Mouse (Mus musculus) heart, embryonic 14.5 days (tissue): ENCODE data around the gene Gm21905. TPM values are rescaled to one million over a fixed set of nuclear protein-coding genes. Genes with fewer than 3 reads are reported as not detected.

ENCODE experiments used
- ATAC-seq: fragments of 200-750 bp; cut with Nextera tagmentation; 2 replicates; pipeline ENCODE4 v1.8.0; 2017; ENCODE audit warnings: low read depth, moderate TSS enrichment; ENCODE audit not compliant: insufficient number of reproducible peaks, insufficient read depth, low FRiP score
- H3K27ac ChIP-seq, 2 experiments: fragments of 200-500 bp in 1 of 2; fragments of 300-500 bp in 1 of 2; sonication (generic) in 1 of 2; replicated peaks in 1 of 2; 2 replicates each; pipeline ENCODE4 v1.5.1; 2012 to 2014; ENCODE audit warnings: low read depth in 2 of 2, low read length in 2 of 2, control low read depth in 1 of 2, mild to moderate bottlenecking in 1 of 2, mixed read lengths in 1 of 2; ENCODE audit not compliant: control insufficient read depth in 1 of 2, insufficient read depth in 1 of 2
- H3K27me3 ChIP-seq: fragments of 300-500 bp; sonication (generic); 2 replicates; pipeline ENCODE4 v1.6.1; 2014; ENCODE audit warnings: mild to moderate bottlenecking, low read length, control low read depth; ENCODE audit not compliant: control insufficient read depth, insufficient read depth
- H3K36me3 ChIP-seq: fragments of 300-500 bp; sonication (generic); 2 replicates; pipeline ENCODE4 v1.6.1; 2014; ENCODE audit warnings: mild to moderate bottlenecking, control low read depth, low read length, mixed read lengths; ENCODE audit not compliant: control insufficient read depth, insufficient read depth
- H3K4me1 ChIP-seq, 2 experiments: fragments of 200-500 bp in 1 of 2; fragments of 300-500 bp in 1 of 2; sonication (generic) in 1 of 2; 2 replicates each; pipeline ENCODE4 v1.6.1; 2012 to 2014; ENCODE audit warnings: low read length in 2 of 2, control low read depth in 1 of 2, mixed read lengths in 1 of 2; ENCODE audit not compliant: control insufficient read depth in 2 of 2, insufficient read depth in 2 of 2
- H3K4me2 ChIP-seq: fragments of 300-500 bp; sonication (generic); 2 replicates; pipeline ENCODE4 v1.6.1; 2014; ENCODE audit warnings: mild to moderate bottlenecking, low read length
- H3K4me3 ChIP-seq, 2 experiments: fragments of 200-500 bp in 1 of 2; fragments of 300-500 bp in 1 of 2; sonication (generic) in 1 of 2; 2 replicates each; pipeline ENCODE4 v1.5.1; 2012 to 2014; ENCODE audit warnings: low read length in 2 of 2, mild to moderate bottlenecking in 2 of 2, control low read depth in 1 of 2, low read depth in 1 of 2, moderate library complexity in 1 of 2; ENCODE audit not compliant: control insufficient read depth in 1 of 2, insufficient read depth in 1 of 2
- H3K9ac ChIP-seq: fragments of 300-500 bp; sonication (generic); 2 replicates; pipeline ENCODE4 v1.6.1; 2014; ENCODE audit warnings: mild to moderate bottlenecking, low read length
- H3K9me3 ChIP-seq: fragments of 300-500 bp; sonication (generic); 2 replicates; pipeline ENCODE4 v1.6.1; 2016; ENCODE audit warnings: low read length, control low read depth; ENCODE audit not compliant: control insufficient read depth
- WGBS: fragments of 180-500 bp; shearing (Covaris S2); extraction: QIAGEN DNeasy Blood & Tissue Kit; methylation state at CpG from one replicate; pipeline ENCODE4 v1.1.7; 2014; 5-methylcytosine and 5-hydroxymethylcytosine counted together
- polyA plus RNA-seq: library from polyadenylated mRNA; unstranded; fragments of >200 nt; fragmentation: Nextera tagmentation; extraction: Ambion mirVana; gene quantifications from 2 replicates; pipeline ENCODE4 v1.2.1, GENCODE M21; 2014

Gene Gm21905
- polyA plus RNA-seq, result not detected in 2 replicates

DNA sequence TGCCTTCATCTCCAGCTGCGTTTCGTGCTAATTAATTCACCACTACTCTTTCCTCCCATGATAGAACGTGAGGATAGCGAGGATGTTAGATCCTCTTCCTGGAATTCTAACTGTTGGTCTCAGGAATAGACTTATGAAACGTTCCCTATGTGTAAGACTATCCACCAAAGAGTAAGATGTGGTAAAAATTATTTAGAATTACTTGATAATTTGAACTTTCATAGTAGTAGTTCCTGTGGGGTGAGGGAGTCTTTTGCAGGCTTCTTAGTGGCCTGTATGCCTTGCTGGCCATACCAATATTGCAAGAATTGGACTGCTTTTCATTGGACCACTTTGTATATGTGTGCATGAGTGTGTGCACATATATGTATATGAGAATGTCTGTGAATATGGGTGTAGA lies at the start of gene Gm21905:
TSS of gene Gm21905 (minus strand) at position 101 of the 400 bp plus-strand sequence.
- 77% methylated on average over 5 of the region's 5 CpGs for WGBS
- Histone ChIP-seq H3K27me3 (no peaks in the 10 kb centered on the region), H3K36me3 (no peaks in the 10 kb centered on the region), H3K27ac (no peak within 1 kb of the TSS), H3K4me2 (no peak within 1 kb of the TSS), H3K9ac (no peak within 1 kb of the TSS), H3K9me3 (no peaks in the 10 kb centered on the region), H3K4me1 (no peaks in the 10 kb centered on the region), H3K4me3 (no peak within 1 kb of the TSS)
- no peak for ATAC-seq

- Histone ChIP-seq H3K4me2 (no peak overlapping the region), H3K4me1 (no peaks in the 10 kb centered on the region), H3K27me3 (no peaks in the 10 kb centered on the region), H3K9me3 (no peaks in the 10 kb centered on the region), H3K4me3 (no peak overlapping the region), H3K27ac (no peak overlapping the region), H3K9ac (no peak overlapping the region), H3K36me3 (no peaks in the 10 kb centered on the region)
- ATAC-seq, result no peak
These were observed 44.2 kb upstream of the Gm21905 start for GRCm38 (mm10) chr5:67990426-67990825.

DNA sequence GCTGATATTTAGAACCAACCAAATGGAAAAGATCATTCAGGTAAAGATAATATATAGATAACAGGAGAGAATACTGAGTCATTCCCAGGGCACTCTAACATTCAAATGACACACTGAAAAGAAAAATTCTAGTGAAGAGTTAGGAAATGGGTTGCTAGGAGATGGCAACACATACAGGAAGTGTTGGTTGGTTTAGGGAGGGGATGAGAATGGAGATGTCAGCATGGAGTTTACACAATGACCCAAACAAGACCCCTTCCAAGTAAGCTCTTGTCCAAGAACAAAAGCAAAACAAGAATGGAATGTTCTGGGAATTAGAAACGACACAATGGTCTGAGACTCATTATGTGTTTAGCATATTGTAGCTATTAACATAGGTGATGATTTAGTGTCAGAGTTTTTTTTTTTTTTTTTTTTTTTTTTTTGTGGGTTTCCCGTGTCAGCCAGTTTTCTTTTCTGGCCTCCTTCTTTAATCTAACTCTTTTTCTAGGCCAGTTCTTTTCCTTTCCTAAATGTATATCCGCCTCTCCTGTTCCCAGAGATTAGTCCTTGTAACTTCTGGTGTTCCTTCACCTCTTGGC lies 35.8 kb upstream of the Gm21905 start:
- no peak for ATAC-seq
- Histone ChIP-seq H3K27me3 (no peaks in the 10 kb centered on the region), H3K9ac (no peak overlapping the region), H3K36me3 (no peaks in the 10 kb centered on the region), H3K4me3 (no peak overlapping the region), H3K4me2 (no peak overlapping the region), H3K4me1 (no peaks in the 10 kb centered on the region), H3K9me3 (no peaks in the 10 kb centered on the region), H3K27ac (no peak overlapping the region)
- 58% methylated on average over 3 of the region's 3 CpGs for WGBS

GRCm38 (mm10) chr5:67969536-67969935 lies 23.3 kb upstream of the Gm21905 start:
- no peak overlapping the region for H3K9ac ChIP-seq
- no peaks in the 10 kb centered on the region for H3K9me3 ChIP-seq
- H3K4me3 ChIP-seq, result no peak overlapping the region
- no peak overlapping the region for H3K4me2 ChIP-seq
- no peaks in the 10 kb centered on the region for H3K36me3 ChIP-seq
- 71% methylated on average over 7 of the region's 7 CpGs for WGBS
- H3K4me1 ChIP-seq, result no peaks in the 10 kb centered on the region
- H3K27ac ChIP-seq, result no peak overlapping the region
- no peaks in the 10 kb centered on the region for H3K27me3 ChIP-seq
- no peak for ATAC-seq

DNA sequence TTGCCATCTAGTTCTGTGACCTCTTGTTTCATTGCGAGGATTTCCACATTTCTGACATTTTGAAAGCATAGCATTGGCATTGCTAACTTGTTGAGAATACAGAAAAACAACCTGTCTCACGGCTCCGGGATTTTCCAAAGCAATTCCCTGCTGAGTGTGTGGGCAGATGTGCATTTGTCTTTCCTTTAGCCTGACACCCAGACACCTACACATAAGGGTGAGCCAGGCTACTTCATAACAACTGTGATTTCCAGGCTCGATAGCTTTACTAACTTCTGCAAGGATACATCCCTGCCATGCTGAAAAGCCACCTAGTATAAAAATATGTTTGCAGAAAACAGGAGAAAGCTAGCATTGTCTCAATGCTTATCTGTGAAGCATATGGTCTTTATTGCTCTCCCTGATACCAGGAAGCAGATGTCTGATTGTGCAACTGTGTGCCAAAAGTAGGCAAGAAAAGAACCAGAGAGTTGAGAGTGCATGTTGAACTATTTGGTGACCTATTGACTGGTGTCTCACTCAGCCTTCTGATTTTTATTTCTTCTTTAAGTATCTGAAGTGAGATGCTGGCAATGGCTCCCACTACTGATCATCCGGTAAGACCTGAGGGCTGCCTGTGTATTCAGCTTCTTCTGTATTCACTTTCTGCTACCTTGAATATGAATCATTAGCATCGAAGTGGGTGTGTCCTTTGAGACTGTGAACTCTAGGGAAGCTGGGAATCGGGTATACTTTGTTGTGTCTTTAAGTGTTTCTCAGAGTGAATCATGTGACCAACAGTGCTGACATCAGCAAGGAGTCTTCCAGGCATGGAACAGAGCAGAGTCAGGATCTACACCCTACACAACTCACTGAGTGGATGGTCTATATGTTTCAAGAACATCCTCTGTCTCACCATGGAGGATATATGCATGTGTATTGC lies 15.7 kb upstream of the Gm21905 start:
- Histone ChIP-seq H3K9me3 (no peaks in the 10 kb centered on the region), H3K9ac (no peak overlapping the region), H3K27ac (no peak overlapping the region), H3K4me3 (no peak overlapping the region), H3K4me2 (no peak overlapping the region), H3K27me3 (no peaks in the 10 kb centered on the region), H3K36me3 (no peaks in the 10 kb centered on the region), H3K4me1 (no peaks in the 10 kb centered on the region)
- ATAC-seq, result no peak
- 78% methylated on average over 7 of the region's 7 CpGs for WGBS

DNA sequence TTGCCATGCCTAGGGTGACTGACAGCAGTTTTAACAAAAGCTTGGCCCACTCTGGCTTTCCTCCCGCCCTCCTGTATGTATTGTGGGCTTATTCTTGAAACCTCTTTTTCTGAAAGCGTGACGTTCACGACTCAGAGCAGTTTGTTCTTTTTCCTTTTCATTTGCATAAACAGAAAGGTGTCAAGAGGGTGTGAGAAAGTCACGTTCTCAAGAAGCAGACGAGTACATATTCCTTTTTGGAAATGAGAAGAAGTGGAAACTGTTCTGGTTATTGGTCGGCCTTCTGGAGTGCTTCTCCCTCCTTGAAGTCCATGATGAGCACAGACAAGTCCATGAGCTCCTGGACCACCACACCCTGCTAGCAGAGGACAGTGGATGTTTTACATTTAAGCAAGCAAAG lies 9.3 kb upstream of the Gm21905 start:
- no peaks in the 10 kb centered on the region for H3K27me3 ChIP-seq
- H3K9ac ChIP-seq, result no peak overlapping the region
- H3K4me3 ChIP-seq, result no peak overlapping the region
- H3K4me1 ChIP-seq, result no peaks in the 10 kb centered on the region
- no peak for ATAC-seq
- no peak overlapping the region for H3K4me2 ChIP-seq
- WGBS, result 77% methylated on average over 7 of the region's 7 CpGs
- no peaks in the 10 kb centered on the region for H3K36me3 ChIP-seq
- no peaks in the 10 kb centered on the region for H3K9me3 ChIP-seq
- H3K27ac ChIP-seq, result no peak overlapping the region

GRCm38 (mm10) chr5:67954097-67954496 lies 7.9 kb upstream of the Gm21905 start:
- H3K4me1 ChIP-seq, result no peaks in the 10 kb centered on the region
- H3K9me3 ChIP-seq, result no peaks in the 10 kb centered on the region
- H3K4me2 ChIP-seq, result no peak overlapping the region
- H3K27ac ChIP-seq, result no peak overlapping the region
- no peaks in the 10 kb centered on the region for H3K27me3 ChIP-seq
- H3K4me3 ChIP-seq, result no peak overlapping the region
- no peaks in the 10 kb centered on the region for H3K36me3 ChIP-seq
- H3K9ac ChIP-seq, result no peak overlapping the region
- 57% methylated on average over 4 of the region's 4 CpGs for WGBS
- no peak for ATAC-seq
